Mouse (Mus musculus): ENCODE measurements around the gene Clk2. TPM values are rescaled to one million over a fixed set of nuclear protein-coding genes. Genes with fewer than 3 reads are reported as not detected.

The Clk2 gene
- total and polyA plus RNA-seq, 3 experiments = 15.4 to 26.5 (median 18.9) TPM

DNA sequence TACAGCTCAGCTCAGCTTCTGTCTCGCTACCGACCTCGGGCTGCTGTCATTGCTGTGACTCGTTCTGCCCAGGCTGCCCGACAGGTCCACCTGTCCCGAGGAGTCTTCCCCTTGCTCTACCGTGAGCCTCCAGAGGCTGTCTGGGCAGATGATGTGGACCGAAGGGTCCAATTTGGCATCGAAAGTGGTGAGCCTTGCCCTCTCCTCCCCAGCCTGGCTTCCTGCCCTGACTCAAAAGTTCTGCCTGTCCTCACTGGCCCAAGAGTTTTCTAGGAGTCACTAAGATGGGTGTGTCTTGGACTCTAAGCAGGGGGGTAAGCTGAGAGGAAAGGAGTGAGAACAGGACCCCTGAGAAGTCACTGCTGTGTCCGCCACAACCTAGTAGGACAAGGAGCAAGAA is 19.8 kb upstream of the Clk2 start:
- intact Hi-C loops (cut with DNase I) = no loop called here
- Histone ChIP-seq H3K27ac (no peak overlapping the region), H3K36me3 (ENCODE audit: control insufficient read depth, insufficient read depth, low read length) (no peaks in the 10 kb centered on the region), H3K4me1 (ENCODE audit: control insufficient read depth, insufficient read depth, low read length) (no peaks in the 10 kb centered on the region), H3K4me3 (no peak overlapping the region), H3K79me2 (replicated peaks; ENCODE audit: control insufficient read depth, insufficient read depth, low read length) (no peaks in the 10 kb centered on the region), H3K27me3 (ENCODE audit: control insufficient read depth, insufficient read depth, low read length) (peaks cover 8% of the 10 kb centered on the region), H3K9ac (ENCODE audit: low read depth, low read length) (no peak overlapping the region)
- WGBS = 71% methylated on average over 10 of the region's 10 CpGs
- TF ChIP-seq POLR2A (IDR thresholded peaks at IDR 0.05; ENCODE audit: insufficient read depth, low read depth, low read length) = no peak
- no peak for TF ChIP-seq EP300 (IDR thresholded peaks at IDR 0.05; ENCODE audit: insufficient read depth, low read depth, low read length)
- no peak for TF ChIP-seq CTCF (IDR thresholded peaks at IDR 0.05)
- no peak for DNase-seq

DNA sequence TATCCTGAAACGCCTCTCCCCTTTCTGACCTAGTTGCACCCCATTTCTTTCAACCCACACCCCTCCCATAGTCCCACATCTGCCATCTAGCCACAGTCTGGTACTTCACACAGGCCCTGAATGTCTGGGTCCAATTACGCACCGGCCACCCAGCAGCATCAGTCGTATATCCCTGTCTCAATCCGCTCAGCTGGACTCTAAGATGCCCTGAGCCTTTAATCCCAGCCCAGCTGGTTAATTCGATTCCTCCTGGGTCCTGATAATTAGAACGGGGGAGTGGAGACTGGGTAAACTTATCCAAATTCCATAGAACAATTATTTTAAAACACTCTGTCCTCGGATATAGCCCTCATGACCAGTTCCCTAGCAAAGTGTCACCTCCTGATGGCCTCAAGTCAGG is 19.0 kb upstream of the Clk2 start:
- WGBS = 71% methylated on average over 8 of the region's 8 CpGs
- no peaks in the 10 kb centered on the region for H3K36me3 ChIP-seq (ENCODE audit: control insufficient read depth, insufficient read depth, low read length)
- H3K27ac ChIP-seq = no peak overlapping the region
- H3K4me3 ChIP-seq = no peak overlapping the region
- TF ChIP-seq EP300 (IDR thresholded peaks at IDR 0.05; ENCODE audit: insufficient read depth, low read depth, low read length) (no peak), CTCF (IDR thresholded peaks at IDR 0.05) (no peak), POLR2A (IDR thresholded peaks at IDR 0.05; ENCODE audit: insufficient read depth, low read depth, low read length) (no peak)
- no peak overlapping the region for H3K9ac ChIP-seq (ENCODE audit: low read depth, low read length)
- H3K4me1 ChIP-seq (ENCODE audit: control insufficient read depth, insufficient read depth, low read length) = no peaks in the 10 kb centered on the region
- H3K79me2 ChIP-seq (replicated peaks; ENCODE audit: control insufficient read depth, insufficient read depth, low read length) = no peaks in the 10 kb centered on the region
- DNase-seq = no peak
- H3K27me3 ChIP-seq (ENCODE audit: control insufficient read depth, insufficient read depth, low read length) = peaks cover 8% of the 10 kb centered on the region
- intact Hi-C loops (cut with DNase I) = no loop called here

DNA sequence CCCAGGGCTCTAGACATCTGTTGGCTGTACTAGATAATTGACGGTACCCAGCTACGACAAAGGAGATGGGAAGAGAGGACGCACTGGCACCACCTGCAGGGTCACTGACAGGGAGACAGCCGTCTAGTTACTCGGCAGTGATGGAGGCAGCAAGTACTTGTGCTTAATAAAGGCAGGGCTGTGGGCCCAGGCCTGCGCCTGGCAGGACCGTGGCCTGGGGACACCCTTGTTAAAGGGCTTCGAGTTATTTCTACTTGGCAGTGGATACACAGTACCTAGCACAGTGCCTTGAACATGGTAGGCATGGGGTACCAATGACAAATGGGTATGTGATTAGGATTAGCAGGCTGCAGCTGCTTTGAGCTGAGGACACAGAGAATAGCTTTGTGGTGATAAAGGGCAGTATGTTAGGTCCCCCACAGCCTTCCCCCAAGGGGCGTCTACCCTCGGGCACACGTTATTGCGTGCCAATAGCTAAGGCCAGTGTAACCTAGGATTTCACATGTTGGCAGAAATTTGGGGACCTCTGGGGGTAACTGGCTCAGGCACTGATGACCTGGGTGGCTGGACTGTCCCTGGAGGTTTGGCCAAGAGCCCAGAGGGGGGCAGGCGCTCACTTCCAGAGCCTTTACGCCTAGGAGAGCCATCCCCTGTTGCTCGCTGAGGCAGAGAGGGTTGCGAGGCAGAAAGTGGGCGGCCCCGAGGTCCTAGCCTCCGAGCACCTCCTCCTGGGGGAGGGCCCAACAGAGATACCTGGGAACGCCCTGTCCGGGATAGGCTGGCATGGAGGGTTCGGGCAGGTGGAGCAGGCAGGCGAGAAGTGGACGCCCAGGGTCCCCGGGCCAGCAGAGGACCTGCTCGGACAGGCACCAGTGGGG is 17.3 kb upstream of the Clk2 start:
- Histone ChIP-seq H3K79me2 (replicated peaks; ENCODE audit: control insufficient read depth, insufficient read depth, low read length) (no peaks in the 10 kb centered on the region), H3K36me3 (ENCODE audit: control insufficient read depth, insufficient read depth, low read length) (no peaks in the 10 kb centered on the region), H3K9ac (ENCODE audit: low read depth, low read length) (no peak overlapping the region), H3K27me3 (ENCODE audit: control insufficient read depth, insufficient read depth, low read length) (peaks cover 8% of the 10 kb centered on the region), H3K27ac (no peak overlapping the region), H3K4me3 (no peak overlapping the region), H3K4me1 (ENCODE audit: control insufficient read depth, insufficient read depth, low read length) (no peaks in the 10 kb centered on the region)
- TF ChIP-seq POLR2A (IDR thresholded peaks at IDR 0.05; ENCODE audit: insufficient read depth, low read depth, low read length) = no peak
- intact Hi-C loops (cut with DNase I) = no loop called here
- 22% methylated on average over 26 of the region's 26 CpGs for WGBS
- DNase-seq = no peak

DNA sequence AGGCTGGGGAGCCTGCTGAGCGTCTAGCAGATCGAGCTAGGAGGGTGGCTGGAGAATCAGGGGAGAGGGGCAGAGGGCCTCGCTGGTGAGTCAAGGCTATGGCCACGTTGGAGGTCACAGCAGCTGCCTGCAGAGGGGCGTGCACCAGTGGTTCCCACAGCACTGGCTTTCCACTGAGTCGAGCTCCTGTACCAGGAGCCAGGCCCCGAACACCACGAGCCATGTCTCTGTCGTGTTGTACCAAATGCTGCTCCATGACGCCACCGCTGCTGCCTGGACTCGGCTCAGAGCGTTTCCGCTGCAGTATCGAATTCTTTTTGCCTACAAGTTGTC is 16.6 kb upstream of the Clk2 start:
- Histone ChIP-seq H3K27ac (no peak overlapping the region), H3K4me3 (no peak overlapping the region), H3K4me1 (ENCODE audit: control insufficient read depth, insufficient read depth, low read length) (no peaks in the 10 kb centered on the region), H3K9ac (ENCODE audit: low read depth, low read length) (no peak overlapping the region), H3K36me3 (ENCODE audit: control insufficient read depth, insufficient read depth, low read length) (no peaks in the 10 kb centered on the region), H3K79me2 (replicated peaks; ENCODE audit: control insufficient read depth, insufficient read depth, low read length) (no peaks in the 10 kb centered on the region), H3K27me3 (ENCODE audit: control insufficient read depth, insufficient read depth, low read length) (peaks cover 11% of the 10 kb centered on the region)
- no peak for DNase-seq
- TF ChIP-seq EP300 (IDR thresholded peaks at IDR 0.05; ENCODE audit: insufficient read depth, low read depth, low read length) (no peak), CTCF (IDR thresholded peaks at IDR 0.05) (no peak), POLR2A (IDR thresholded peaks at IDR 0.05; ENCODE audit: insufficient read depth, low read depth, low read length) (no peak)
- intact Hi-C loops (cut with DNase I) = no loop called here
- 12% methylated on average over 15 of the region's 15 CpGs for WGBS

DNA sequence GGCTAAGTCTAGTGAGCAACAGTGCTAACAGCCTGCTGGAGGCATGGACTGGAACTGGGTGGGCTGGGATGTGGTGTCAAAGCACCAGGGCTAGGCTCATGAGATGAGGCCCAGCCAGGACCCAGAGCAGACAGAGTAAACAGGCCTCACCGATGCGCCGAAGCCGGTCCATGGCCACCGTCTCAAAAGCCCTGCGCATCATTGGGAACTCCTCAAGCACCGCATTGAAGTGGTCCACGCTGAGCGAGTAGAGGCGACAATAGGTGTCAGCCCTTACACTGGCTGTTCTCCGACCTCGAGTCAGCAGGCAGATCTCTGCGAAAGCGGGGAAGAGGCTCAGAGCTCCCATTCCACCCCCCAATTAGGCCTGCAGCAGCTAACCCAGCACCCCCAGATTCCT is 16.0 kb upstream of the Clk2 start:
- TF ChIP-seq POLR2A (IDR thresholded peaks at IDR 0.05; ENCODE audit: insufficient read depth, low read depth, low read length) = no peak
- Histone ChIP-seq H3K4me3 (no peak overlapping the region), H3K36me3 (ENCODE audit: control insufficient read depth, insufficient read depth, low read length) (no peaks in the 10 kb centered on the region), H3K27ac (no peak overlapping the region), H3K79me2 (replicated peaks; ENCODE audit: control insufficient read depth, insufficient read depth, low read length) (no peaks in the 10 kb centered on the region), H3K27me3 (ENCODE audit: control insufficient read depth, insufficient read depth, low read length) (peaks cover 11% of the 10 kb centered on the region), H3K9ac (ENCODE audit: low read depth, low read length) (no peak overlapping the region), H3K4me1 (ENCODE audit: control insufficient read depth, insufficient read depth, low read length) (no peaks in the 10 kb centered on the region)
- intact Hi-C loops (cut with DNase I) = no loop called here
- WGBS = 77% methylated on average over 14 of the region's 14 CpGs
- no peak for DNase-seq

DNA sequence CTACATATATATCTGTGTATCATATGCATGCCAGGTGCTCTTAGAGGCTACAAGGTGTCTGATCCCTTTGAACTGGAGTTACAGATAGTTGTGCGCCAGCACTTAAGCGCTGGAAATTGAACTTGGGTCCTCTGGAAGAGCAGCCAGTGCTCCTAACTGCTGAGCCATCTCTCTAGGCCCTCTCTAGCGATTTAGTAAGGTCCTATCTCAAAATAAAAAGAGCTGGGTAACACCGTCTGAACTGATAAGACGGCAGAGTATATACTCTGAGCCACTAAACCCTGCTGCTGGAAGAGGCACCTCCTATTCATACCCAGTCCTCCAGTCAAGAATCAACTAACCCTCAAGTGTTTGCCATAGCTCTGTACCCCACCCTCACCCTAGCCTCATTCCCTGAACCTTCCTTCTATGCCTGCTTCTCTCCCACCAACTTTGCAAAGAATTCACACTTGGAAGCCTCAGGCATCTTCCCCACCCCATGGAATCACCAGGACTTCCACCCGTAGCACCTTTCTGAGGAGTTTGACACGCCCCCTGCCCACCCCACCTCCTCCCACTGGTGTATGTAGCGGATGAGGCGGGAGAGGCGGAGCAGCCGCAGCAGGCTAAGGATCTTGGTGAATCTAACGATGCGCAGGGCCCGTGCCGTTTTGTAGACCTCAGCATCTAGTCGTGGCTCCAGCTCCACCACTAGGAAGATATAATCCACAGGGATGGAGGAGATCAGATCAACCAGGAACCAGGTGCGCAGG is 12.3 kb upstream of the Clk2 start:
- no peaks in the 10 kb centered on the region for H3K36me3 ChIP-seq (ENCODE audit: control insufficient read depth, insufficient read depth, low read length)
- no peaks in the 10 kb centered on the region for H3K4me1 ChIP-seq (ENCODE audit: control insufficient read depth, insufficient read depth, low read length)
- intact Hi-C loops (cut with DNase I) = no loop called here
- H3K27ac ChIP-seq = no peak overlapping the region
- H3K9ac ChIP-seq (ENCODE audit: low read depth, low read length) = no peak overlapping the region
- H3K27me3 ChIP-seq (ENCODE audit: control insufficient read depth, insufficient read depth, low read length) = peaks cover 11% of the 10 kb centered on the region
- no peak for TF ChIP-seq CTCF (IDR thresholded peaks at IDR 0.05)
- TF ChIP-seq EP300 (IDR thresholded peaks at IDR 0.05; ENCODE audit: insufficient read depth, low read depth, low read length) = no peak
- TF ChIP-seq POLR2A (IDR thresholded peaks at IDR 0.05; ENCODE audit: insufficient read depth, low read depth, low read length) = no peak
- no peak for DNase-seq
- H3K79me2 ChIP-seq (replicated peaks; ENCODE audit: control insufficient read depth, insufficient read depth, low read length) = no peaks in the 10 kb centered on the region
- 38% methylated on average over 17 of the region's 17 CpGs for WGBS
- H3K4me3 ChIP-seq = no peak overlapping the region
